ENCODE assay signal across 9 mouse cellular contexts in genomic region chr10:76734979-76735378, GRCm38 (mm10). TPM values are rescaled to one million over a fixed set of nuclear protein-coding genes. Genes with fewer than 3 reads are reported as not detected.
A peak's percentile ranks its signal among the peaks of the same experiment; 100 is the strongest.
DNase-seq lines count a peak whose midpoint lies in the region; ATAC-seq and TF ChIP-seq lines count a peak whose summit lies in the region.
"Had no signal": no experiment of that assay in that cellular context is flagged by ENCODE, and none has a peak within 500 bp of the region (broad histone marks: within the 10 kb centered on the region; RNA-seq: fewer than 3 reads in every experiment).

No protein-coding gene starts in this region.

- H3K9me3 ChIP-seq in kidney, embryonic 14.5 days (ENCODE audit: control insufficient read depth, low read length), result no peaks in the 10 kb centered on the region
- no peaks in the 10 kb centered on the region for H3K9me3 ChIP-seq in stomach, embryonic 14.5 days (ENCODE audit: control insufficient read depth, low read depth, low read length)
- H3K9me3 ChIP-seq: embryonic facial prominence, embryonic 13.5 days had no signal

- TF ChIP-seq EP300 in heart, adult 2 months (IDR thresholded peaks at IDR 0.05; ENCODE audit: insufficient read depth, low read depth, low read length), result peak; percentile 83; the same call in 1 of the 2 replicates

- H3K4me2 ChIP-seq in kidney, embryonic 14.5 days (replicated peaks; ENCODE audit: low read depth, low read length), result no peak overlapping the region
- no peak overlapping the region for H3K4me2 ChIP-seq in stomach, embryonic 14.5 days (replicated peaks; ENCODE audit: low read depth, low read length)
- H3K4me2 ChIP-seq: embryonic facial prominence, embryonic 13.5 days had no signal

- H3K79me2 ChIP-seq in heart, adult 2 months (replicated peaks; ENCODE audit: control insufficient read depth, insufficient read depth, low read length), result no peaks in the 10 kb centered on the region

- DNase-seq in 416B (ENCODE audit: low read depth) (peak; percentile 73), liver (peak; percentile 72)
- peak; percentile 80 for DNase-seq in adrenal gland, adult 2 months
- peak; percentile 86 for DNase-seq in embryo, embryonic 11 days
- DNase-seq in heart, adult 2 months, result peak; percentile 74 to 82
- peak; percentile 75 for DNase-seq in naive thymus-derived CD4-positive, alpha-beta T cell, adult 2 months (ENCODE audit: low read depth)

- no peak overlapping the region for H3K27ac ChIP-seq in heart, adult 2 months
- no peak overlapping the region for H3K27ac ChIP-seq in kidney, embryonic 14.5 days (ENCODE audit: low read depth, low read length)
- H3K27ac ChIP-seq in stomach, embryonic 14.5 days (ENCODE audit: low read length), result peak overlapping the region; percentile 15; the same call in 1 of the 2 replicates
- H3K27ac ChIP-seq: embryonic facial prominence, embryonic 13.5 days had no signal

- no peaks in the 10 kb centered on the region for H3K36me3 ChIP-seq in heart, adult 2 months (ENCODE audit: control insufficient read depth, insufficient read depth, low read length)
- H3K36me3 ChIP-seq in kidney, embryonic 14.5 days (ENCODE audit: control insufficient read depth, insufficient read depth, low read length), result no peaks in the 10 kb centered on the region
- no peaks in the 10 kb centered on the region for H3K36me3 ChIP-seq in stomach, embryonic 14.5 days (ENCODE audit: control insufficient read depth, insufficient read depth, low read length)
- H3K36me3 ChIP-seq: embryonic facial prominence, embryonic 13.5 days had no signal

- intact Hi-C loops in heart, adult 2 months (cut with DNase I), result loop anchor here (1.0 to 2.0 kb wide), 3 partner anchors 112 to 280 kb away; partner anchors contain the start of gene Col6a2

- peak; percentile 71 for ATAC-seq in kidney, embryonic 14.5 days (ENCODE audit: low FRiP score, low TSS enrichment)
- peak; percentile 33; the same call in 1 of the 2 replicates for ATAC-seq in stomach, embryonic 14.5 days (ENCODE audit: insufficient number of reproducible peaks, insufficient read depth, low FRiP score, low read depth)

- peaks cover 16% of the 10 kb centered on the region for H3K4me1 ChIP-seq in heart, adult 2 months (ENCODE audit: control insufficient read depth, insufficient read depth, low read length)
- peaks cover 15% of the 10 kb centered on the region for H3K4me1 ChIP-seq in kidney, embryonic 14.5 days (ENCODE audit: control insufficient read depth, insufficient read depth, low read length)
- H3K4me1 ChIP-seq in stomach, embryonic 14.5 days (ENCODE audit: control insufficient read depth, insufficient read depth, low read length), result peaks cover 31% of the 10 kb centered on the region

- no peak overlapping the region for H3K9ac ChIP-seq in heart, adult 2 months (ENCODE audit: low read depth, low read length)
- H3K9ac ChIP-seq in kidney, embryonic 14.5 days (ENCODE audit: low read depth, low read length), result no peak overlapping the region
- H3K9ac ChIP-seq in stomach, embryonic 14.5 days (replicated peaks; ENCODE audit: low read depth, low read length), result no peak overlapping the region
- H3K9ac ChIP-seq: embryonic facial prominence, embryonic 13.5 days had no signal

- 2% methylated on average over 4 of the region's 4 CpGs for WGBS in heart, adult 2 months
- under 1% methylated on average over 4 of the region's 4 CpGs for WGBS in kidney, embryonic 14.5 days
- WGBS in stomach, embryonic 14.5 days, result 3% methylated on average over 4 of the region's 4 CpGs

- no peak overlapping the region for H3K4me3 ChIP-seq in heart, adult 2 months
- H3K4me3 ChIP-seq in kidney, embryonic 14.5 days (ENCODE audit: low read length), result no peak overlapping the region
- no peak overlapping the region for H3K4me3 ChIP-seq in stomach, embryonic 14.5 days (ENCODE audit: low read depth, low read length)
- H3K4me3 ChIP-seq: embryonic facial prominence, embryonic 13.5 days had no signal

- no peak for TF ChIP-seq POLR2A in heart, adult 2 months (IDR thresholded peaks at IDR 0.05; ENCODE audit: insufficient read depth, low read depth, low read length)

- peak; percentile 96 for TF ChIP-seq CTCF in heart, adult 2 months (IDR thresholded peaks at IDR 0.05)

- H3K27me3 ChIP-seq in heart, adult 2 months (ENCODE audit: control insufficient read depth, insufficient read depth, low read length), result no peaks in the 10 kb centered on the region
- no peaks in the 10 kb centered on the region for H3K27me3 ChIP-seq in kidney, embryonic 14.5 days (ENCODE audit: control insufficient read depth, insufficient read depth, low read length)
- H3K27me3 ChIP-seq in stomach, embryonic 14.5 days (ENCODE audit: control insufficient read depth, insufficient read depth, low read length), result no peaks in the 10 kb centered on the region
- H3K27me3 ChIP-seq: embryonic facial prominence, embryonic 13.5 days had no signal

RNA-seq across cellular contexts. Expression of gene Col6a1, which starts 9.0 kb away (rescaled TPM):
- 100 to 1,000 TPM; 199 to 288 TPM for total RNA-seq in adrenal gland, adult 2 months (2021)
- polyA plus RNA-seq in adrenal gland, adult 2 months (2012; rRNA removed), result 214 and 244 TPM in 2 replicates
- 10 to 100 TPM; 30.5 to 52.4 TPM for total RNA-seq in heart, adult 2 months (2021)
- 75.5 and 95.3 TPM in 2 replicates for polyA plus RNA-seq in heart, adult 2 months (2012; rRNA removed)
- polyA plus RNA-seq in kidney, embryonic 14.5 days (2014; fragmentation: Nextera tagmentation; extraction: Ambion mirVana), result 18.8 and 38.1 TPM in 2 replicates
- polyA plus RNA-seq in stomach, embryonic 14.5 days (2014; fragmentation: Nextera tagmentation; extraction: Ambion mirVana), result 275 and 292 TPM in 2 replicates
